Mouse (Mus musculus) ES-Bruce4 (cell line): Measurements from ENCODE around the gene Iqcf3. TPM values are rescaled to one million over a fixed set of nuclear protein-coding genes. Genes with fewer than 3 reads are reported as not detected.

Experiments
- H3K27ac ChIP-seq: 2 replicates; pipeline ENCODE4 v1.5.1; 2012; ENCODE audit warnings: low read length, inconsistent platforms; ENCODE audit not compliant: insufficient read depth
- H3K27me3 ChIP-seq: 2 replicates; pipeline ENCODE4 v1.6.1; 2012; ENCODE audit warnings: mild to moderate bottlenecking, low read length, inconsistent platforms; ENCODE audit not compliant: control insufficient read depth, poor library complexity, insufficient read depth, severe bottlenecking
- H3K36me3 ChIP-seq: 2 replicates; pipeline ENCODE4 v1.6.1; 2012; ENCODE audit warnings: inconsistent platforms, mild to moderate bottlenecking, low read length, moderate library complexity; ENCODE audit not compliant: control insufficient read depth, poor library complexity, insufficient read depth, severe bottlenecking
- H3K4me1 ChIP-seq: one replicate; pipeline ENCODE4 v1.8.1; 2011; ENCODE audit warnings: low read length; ENCODE audit not compliant: control insufficient read depth, insufficient read depth
- H3K4me3 ChIP-seq: 2 replicates; pipeline ENCODE4 v1.5.1; 2011; ENCODE audit warnings: low read depth, mild to moderate bottlenecking, low read length
- H3K9ac ChIP-seq: 2 replicates; pipeline ENCODE4 v1.6.1; 2012; ENCODE audit warnings: low read depth, mild to moderate bottlenecking, inconsistent platforms; ENCODE audit not compliant: poor library complexity, severe bottlenecking
- H3K9me3 ChIP-seq: replicated peaks from 2 replicates; pipeline ENCODE4 v1.6.1; 2012; ENCODE audit warnings: mild to moderate bottlenecking, low read length, inconsistent platforms; ENCODE audit not compliant: control insufficient read depth, poor library complexity, insufficient read depth, severe bottlenecking
- CTCF ChIP-seq: IDR thresholded peaks from one replicate; pipeline ENCODE4 v1.8.1; 2011; ENCODE audit warnings: low read depth, low read length
- EP300 ChIP-seq: IDR thresholded peaks from 2 replicates; pipeline ENCODE4 v1.6.1; 2011; ENCODE audit warnings: low read depth, low read length; ENCODE audit not compliant: insufficient read depth
- POLR2A ChIP-seq: IDR thresholded peaks from one replicate; pipeline ENCODE4 v1.8.1; 2011; ENCODE audit warnings: low read length; ENCODE audit not compliant: insufficient read depth
- polyA plus RNA-seq: library from polyadenylated mRNA; stranded (reverse); fragments of >200 nt; gene quantifications from 2 replicates; pipeline ENCODE4 v1.2.4, GENCODE M21; 2011; ENCODE audit warnings: low read depth; ENCODE audit not compliant: missing spikeins, insufficient read depth, insufficient read length

Iqcf3 gene
- polyA plus RNA-seq, 1 experiment, result not detected

DNA sequence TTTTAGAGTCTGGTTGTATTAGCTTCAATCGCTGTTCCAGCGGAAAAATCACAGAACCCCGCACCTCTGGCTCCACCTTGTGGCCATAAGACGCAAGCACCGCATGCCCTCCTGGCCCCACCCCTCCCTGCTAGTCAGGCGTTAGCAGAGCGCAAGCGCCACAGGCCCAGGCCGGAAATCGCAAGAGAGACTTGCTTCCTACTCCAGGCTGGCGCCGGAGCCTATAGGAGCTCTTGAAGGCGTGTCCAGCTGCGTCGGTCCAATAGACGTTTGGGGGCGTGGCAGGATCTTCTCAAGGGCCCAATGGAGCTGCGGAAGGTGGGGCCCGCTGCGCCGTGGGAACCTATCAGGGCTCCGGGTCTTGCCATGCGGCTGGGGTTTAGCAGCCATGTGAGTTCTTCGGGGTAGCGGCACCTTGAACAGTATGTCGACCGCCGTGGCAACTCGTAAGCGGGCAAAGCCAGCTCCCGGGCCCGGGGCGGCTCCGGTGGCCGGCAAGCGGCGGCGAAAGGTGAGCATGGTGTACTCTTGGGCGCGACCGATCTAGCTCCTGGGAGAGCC is 84.4 kb downstream of the Iqcf3 start, which contains the start of gene Parp3:
Parp3 (minus strand) TSS at position 26 of the 561 bp plus-strand sequence.
- H3K4me3 ChIP-seq, result peak within 1 kb of the TSS; percentile 96
- peaks cover 2% of the 10 kb centered on the region for H3K4me1 ChIP-seq
- peak within 1 kb of the TSS; percentile 10; the same call in 1 of the 2 replicates for H3K27ac ChIP-seq
- H3K9me3 ChIP-seq, result no peaks in the 10 kb centered on the region
- peaks cover 8% of the 10 kb centered on the region for H3K36me3 ChIP-seq
- H3K27me3 ChIP-seq, result no peaks in the 10 kb centered on the region
- peak within 1 kb of the TSS; percentile 86 for H3K9ac ChIP-seq
- TF ChIP-seq EP300 (no peak), CTCF (peak; percentile 93)

DNA sequence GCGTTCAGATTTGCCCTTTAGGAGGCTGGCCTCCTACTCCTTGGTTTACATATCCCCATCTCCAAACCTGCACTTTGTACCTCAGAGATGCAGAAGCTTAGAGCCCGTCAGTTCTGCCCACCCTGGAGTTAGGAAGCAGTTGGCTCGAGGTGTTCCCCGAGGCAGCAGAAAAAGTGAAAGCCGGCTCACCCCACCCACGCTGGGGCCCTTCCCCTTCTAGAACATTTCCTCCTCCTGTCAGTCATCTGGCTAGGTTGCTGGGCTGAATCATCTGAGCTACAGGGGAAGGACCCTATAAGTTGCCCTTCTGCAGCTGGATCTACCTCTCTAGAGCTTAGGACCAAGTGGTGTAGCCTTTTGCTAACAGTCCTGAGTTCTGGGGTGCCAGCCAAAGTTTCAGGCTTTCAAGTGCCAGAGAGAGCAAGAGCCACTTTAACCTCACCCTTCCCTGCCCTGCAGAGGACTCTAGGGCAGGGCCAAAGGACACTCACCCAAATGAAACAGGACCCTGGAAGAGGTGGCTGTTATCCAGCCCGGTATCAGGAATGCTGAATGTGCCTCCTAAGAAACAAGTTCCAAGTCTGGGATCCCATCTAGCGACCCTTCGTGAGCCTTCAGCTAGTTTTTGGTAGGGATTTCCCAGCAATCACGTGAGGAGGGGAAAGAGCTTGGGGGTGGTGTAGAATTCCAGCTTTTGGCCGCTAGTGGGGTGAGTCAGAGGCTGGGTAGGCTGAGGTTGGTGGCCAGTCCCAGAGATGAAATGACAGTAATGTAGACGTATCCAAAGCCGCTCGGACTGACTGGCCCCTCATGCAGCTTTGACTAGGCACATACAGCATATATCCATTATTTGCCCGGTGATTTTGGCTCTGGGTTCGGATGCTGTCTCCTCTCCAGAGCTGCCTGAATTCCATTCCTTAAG is 85.2 kb downstream of the Iqcf3 start:
- Histone ChIP-seq H3K36me3 (peaks cover 8% of the 10 kb centered on the region), H3K27me3 (no peaks in the 10 kb centered on the region), H3K4me3 (peak overlapping the region; percentile 38), H3K9ac (peak overlapping the region; percentile 17), H3K27ac (peak overlapping the region; percentile 10; the same call in 1 of the 2 replicates), H3K9me3 (no peaks in the 10 kb centered on the region), H3K4me1 (peaks cover 2% of the 10 kb centered on the region)
- TF ChIP-seq EP300 (no peak), POLR2A (no peak), CTCF (no peak)

DNA sequence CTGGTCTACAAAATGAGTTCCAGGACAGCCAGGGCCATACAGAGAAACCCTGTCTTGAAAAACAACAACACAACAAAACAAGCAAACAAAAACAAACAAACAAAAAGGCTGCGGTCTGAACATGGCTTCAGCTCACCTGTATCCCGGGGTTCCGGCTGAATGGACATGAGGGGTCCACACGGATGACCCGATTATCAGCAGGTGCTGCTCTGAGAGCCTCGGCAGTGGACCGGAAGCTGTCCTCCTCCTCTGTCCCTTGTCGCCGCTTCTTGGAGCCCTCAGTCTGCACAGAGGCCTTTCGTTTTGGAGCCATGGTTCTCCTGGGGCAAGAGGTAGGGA is 85.8 kb downstream of the Iqcf3 start, which contains the start of gene Rrp9:
Rrp9 (plus strand) TSS at position 301 of the 339 bp plus-strand sequence.
- Histone ChIP-seq H3K9ac (peak within 1 kb of the TSS; percentile 17), H3K4me3 (peak within 1 kb of the TSS; percentile 38), H3K9me3 (no peaks in the 10 kb centered on the region), H3K27me3 (no peaks in the 10 kb centered on the region), H3K4me1 (peaks cover 2% of the 10 kb centered on the region), H3K36me3 (peaks cover 1% of the 10 kb centered on the region; the same call in 1 of the 2 replicates), H3K27ac (peak within 1 kb of the TSS; percentile 10; the same call in 1 of the 2 replicates)
- TF ChIP-seq EP300 (no peak), POLR2A (no peak), CTCF (no peak)

DNA sequence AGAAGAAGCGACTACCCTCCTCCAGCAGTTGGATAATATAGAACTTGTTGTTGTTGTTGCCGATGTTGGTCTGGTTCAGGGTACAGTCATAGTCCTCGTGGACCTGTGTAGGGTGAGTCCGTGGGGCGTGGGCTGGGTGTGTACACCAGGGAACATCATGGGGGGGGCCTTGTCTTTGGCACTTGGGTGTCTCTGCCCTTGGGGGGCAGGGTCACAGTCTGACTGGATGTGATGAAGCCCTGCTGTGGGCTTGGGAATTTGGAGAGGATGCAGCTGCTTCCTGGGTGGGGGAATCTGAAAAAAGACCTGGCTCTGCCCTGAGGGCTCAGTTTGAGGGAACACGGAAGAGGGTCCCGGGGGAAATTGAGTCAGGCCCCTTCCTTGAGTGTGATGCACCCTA is 86.4 kb downstream of the Iqcf3 start:
- Histone ChIP-seq H3K9me3 (no peaks in the 10 kb centered on the region), H3K27ac (no peak overlapping the region), H3K27me3 (no peaks in the 10 kb centered on the region), H3K36me3 (no peaks in the 10 kb centered on the region), H3K4me3 (no peak overlapping the region), H3K4me1 (peaks cover 2% of the 10 kb centered on the region), H3K9ac (peak overlapping the region; percentile 17; the same call in 1 of the 2 replicates)
- no peak for TF ChIP-seq CTCF

DNA sequence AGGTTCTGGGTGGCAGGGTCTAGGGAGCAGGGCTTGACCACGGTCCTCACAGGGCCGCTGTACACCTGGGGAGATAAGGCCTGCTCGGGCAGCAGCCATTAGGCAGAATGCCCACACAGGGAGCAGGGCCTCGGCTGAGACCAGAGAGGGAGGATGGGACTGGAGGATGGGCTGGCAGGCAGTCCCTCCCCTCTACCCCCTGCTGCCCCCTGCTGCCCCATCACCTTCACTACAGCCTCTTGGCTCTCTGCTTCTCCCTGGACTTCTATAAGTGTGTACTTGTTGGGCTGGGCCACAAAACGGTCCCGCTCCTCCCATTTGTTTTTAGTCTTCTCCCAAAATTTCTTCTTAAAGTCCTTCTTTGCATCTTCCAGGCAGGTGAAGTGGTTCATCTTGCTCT is 87.0 kb downstream of the Iqcf3 start:
- TF ChIP-seq POLR2A (no peak), CTCF (peak; percentile 86), EP300 (0 out of 2 replicates have a peak, but pooled peaks have one; percentile 14)
- H3K9me3 ChIP-seq, result no peaks in the 10 kb centered on the region
- H3K27me3 ChIP-seq, result no peaks in the 10 kb centered on the region
- no peak overlapping the region for H3K27ac ChIP-seq
- H3K4me1 ChIP-seq, result peaks cover 2% of the 10 kb centered on the region
- H3K9ac ChIP-seq, result peak overlapping the region; percentile 17; the same call in 1 of the 2 replicates
- no peaks in the 10 kb centered on the region for H3K36me3 ChIP-seq
- H3K4me3 ChIP-seq, result peak overlapping the region; percentile 32; the same call in 1 of the 2 replicates

DNA sequence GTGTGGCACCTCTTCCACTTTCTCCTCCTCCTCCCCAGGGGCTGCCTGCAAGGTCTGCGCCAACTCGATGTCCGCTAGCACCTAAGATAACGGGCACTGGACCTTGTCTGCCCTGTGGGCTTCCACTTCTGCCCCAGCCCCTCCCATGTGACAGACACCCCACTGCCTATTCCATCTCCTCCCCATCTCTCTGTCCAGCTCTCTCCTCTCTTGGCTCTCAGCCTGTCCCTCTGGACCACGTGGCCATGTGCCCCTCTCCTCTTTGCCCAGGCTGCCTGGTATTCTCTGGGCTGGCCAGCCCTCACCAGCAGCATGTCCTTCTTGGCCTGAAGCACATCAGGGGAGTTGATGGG is 87.7 kb downstream of the Iqcf3 start:
- Histone ChIP-seq H3K27me3 (no peaks in the 10 kb centered on the region), H3K9me3 (no peaks in the 10 kb centered on the region), H3K27ac (no peak overlapping the region), H3K9ac (no peak overlapping the region), H3K4me3 (no peak overlapping the region), H3K36me3 (no peaks in the 10 kb centered on the region), H3K4me1 (peaks cover 2% of the 10 kb centered on the region)
- TF ChIP-seq POLR2A (no peak), CTCF (no peak), EP300 (no peak)
